Mouse (Mus musculus) neural tube, embryonic 13.5 days (tissue): ENCODE data around the gene Btg4. TPM values are rescaled to one million over a fixed set of nuclear protein-coding genes. Genes with fewer than 3 reads are reported as not detected.

ENCODE experiments used
- ATAC-seq: fragments of 200-750 bp; cut with Nextera tagmentation; 2 replicates; pipeline ENCODE4 v1.8.0; 2017; ENCODE audit warnings: low read depth, mild to moderate bottlenecking, moderate TSS enrichment, moderate library complexity
- H3K27ac ChIP-seq: fragments of 300-500 bp; sonication (generic); replicated peaks from 2 replicates; pipeline ENCODE4 v1.5.1; 2015; ENCODE audit warnings: moderate library complexity, mild to moderate bottlenecking, inconsistent platforms
- H3K27me3 ChIP-seq: fragments of 300-500 bp; sonication (generic); 2 replicates; pipeline ENCODE4 v1.6.1; 2015; ENCODE audit warnings: mild to moderate bottlenecking, inconsistent platforms
- H3K36me3 ChIP-seq: fragments of 300-500 bp; sonication (generic); 2 replicates; pipeline ENCODE4 v1.6.1; 2015; ENCODE audit warnings: mild to moderate bottlenecking, inconsistent platforms
- H3K4me1 ChIP-seq: fragments of 300-500 bp; sonication (generic); replicated peaks from 2 replicates; pipeline ENCODE4 v1.6.1; 2015; ENCODE audit warnings: inconsistent platforms
- H3K4me2 ChIP-seq: fragments of 300-500 bp; sonication (generic); 2 replicates; pipeline ENCODE4 v1.6.1; 2015; ENCODE audit warnings: inconsistent platforms, mild to moderate bottlenecking, moderate library complexity
- H3K4me3 ChIP-seq: fragments of 300-500 bp; sonication (generic); 2 replicates; pipeline ENCODE4 v1.5.1; 2015; ENCODE audit warnings: mild to moderate bottlenecking, inconsistent platforms
- H3K9ac ChIP-seq: fragments of 300-500 bp; sonication (generic); 2 replicates; pipeline ENCODE4 v1.6.1; 2015; ENCODE audit warnings: moderate library complexity, mild to moderate bottlenecking, inconsistent platforms
- H3K9me3 ChIP-seq: fragments of 300-500 bp; sonication (generic); 2 replicates; pipeline ENCODE4 v1.6.1; 2016; ENCODE audit warnings: inconsistent platforms
- WGBS: fragments of 180-500 bp; shearing (Covaris S2); methylation state at CpG from one replicate; pipeline ENCODE4 v1.1.7; 2015; 5-methylcytosine and 5-hydroxymethylcytosine counted together
- polyA plus RNA-seq: library from polyadenylated mRNA; unstranded; fragments of >200 nt; fragmentation: Nextera tagmentation; extraction: Ambion mirVana; gene quantifications from 2 replicates; pipeline ENCODE4 v1.2.1, GENCODE M21; 2015

Gene Btg4
- polyA plus RNA-seq, 1 experiment from 2014 or later, result not detected

DNA sequence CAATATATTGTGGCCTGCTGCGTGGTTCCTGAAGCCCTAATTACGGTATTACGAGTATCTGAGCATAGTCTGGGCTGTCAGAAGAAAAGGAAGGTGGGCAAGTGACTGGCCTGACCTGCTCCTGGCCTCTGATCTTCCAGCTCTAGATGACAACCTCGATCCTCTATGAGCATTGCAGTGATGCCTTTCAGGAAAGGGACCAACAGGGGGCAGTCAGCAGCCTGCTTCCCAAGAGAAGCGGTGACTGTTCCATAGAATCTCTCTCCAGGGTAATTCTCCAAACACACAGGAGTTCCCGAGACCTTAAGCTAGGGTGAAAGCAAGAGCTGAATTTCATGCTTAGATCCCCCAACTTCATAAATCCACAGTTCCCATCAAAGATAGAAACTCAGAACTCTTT lies 83.5 kb downstream of the Btg4 start:
- Histone ChIP-seq H3K27me3 (no peaks in the 10 kb centered on the region), H3K4me2 (no peak overlapping the region), H3K27ac (no peak overlapping the region), H3K4me3 (no peak overlapping the region), H3K4me1 (peaks cover 8% of the 10 kb centered on the region), H3K36me3 (no peaks in the 10 kb centered on the region), H3K9ac (no peak overlapping the region), H3K9me3 (no peaks in the 10 kb centered on the region)
- ATAC-seq, result no peak
- 71% methylated on average over 6 of the region's 6 CpGs for WGBS

- WGBS, result 78% methylated on average over 4 of the region's 4 CpGs
- ATAC-seq, result no peak
Observed at GRCm38 (mm10) chr9:51146496-51146895, 85.8 kb downstream of the Btg4 start.

GRCm38 (mm10) chr9:51147294-51147693 lies 86.6 kb downstream of the Btg4 start:
- Histone ChIP-seq H3K4me1 (peaks cover 13% of the 10 kb centered on the region), H3K27me3 (peaks cover 4% of the 10 kb centered on the region; the same call in 1 of the 2 replicates), H3K4me2 (no peak overlapping the region), H3K27ac (no peak overlapping the region), H3K36me3 (no peaks in the 10 kb centered on the region), H3K9me3 (no peaks in the 10 kb centered on the region), H3K4me3 (no peak overlapping the region), H3K9ac (no peak overlapping the region)
- 83% methylated on average over 5 of the region's 5 CpGs for WGBS
- no peak for ATAC-seq

More at GRCm38 (mm10) chr9:51146496-51146895, 85.8 kb downstream of the Btg4 start:
- H3K27me3 ChIP-seq, result no peaks in the 10 kb centered on the region
- H3K4me1 ChIP-seq, result peaks cover 8% of the 10 kb centered on the region
- no peak overlapping the region for H3K9ac ChIP-seq
- H3K27ac ChIP-seq, result 0 out of 2 replicates have a peak overlapping the region, but pooled peaks have one; percentile 23
- no peaks in the 10 kb centered on the region for H3K36me3 ChIP-seq
- H3K9me3 ChIP-seq, result no peaks in the 10 kb centered on the region
- no peak overlapping the region for H3K4me3 ChIP-seq
- no peak overlapping the region for H3K4me2 ChIP-seq

DNA sequence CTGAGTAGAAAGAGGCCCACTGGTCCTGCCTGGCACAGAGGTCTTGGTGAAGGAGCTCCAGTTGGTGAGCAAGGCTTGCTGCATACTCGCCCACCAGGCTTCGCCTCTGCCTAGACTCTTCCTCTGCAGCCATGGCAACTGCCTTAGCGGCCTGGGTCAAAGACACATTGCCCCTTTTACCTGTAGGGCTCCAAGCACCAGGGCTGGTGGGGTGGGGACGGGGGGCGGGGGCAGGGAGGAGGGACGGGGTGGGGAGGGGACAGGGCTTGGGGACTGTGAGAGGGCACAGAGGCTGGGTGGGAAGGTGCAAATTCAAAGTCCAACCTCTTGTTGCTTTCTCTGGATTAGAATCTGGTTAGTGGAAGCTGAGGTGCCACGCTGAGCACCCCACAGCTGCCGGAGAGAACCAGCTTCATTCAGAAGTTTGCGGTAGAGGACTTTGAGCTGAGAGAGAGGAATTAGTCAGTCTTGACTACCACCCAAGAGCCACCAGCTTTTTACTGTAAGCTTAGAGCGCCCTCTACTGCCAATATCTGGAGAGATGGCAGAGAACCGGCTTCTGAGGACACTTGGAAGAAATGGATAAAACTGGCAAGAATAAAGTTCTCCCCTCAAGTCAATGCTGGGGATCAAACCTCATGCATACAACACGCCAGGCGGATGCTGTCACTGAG lies 91.5 kb downstream of the Btg4 start:
- peak; percentile 56 for ATAC-seq
- Histone ChIP-seq H3K27ac (no peak overlapping the region), H3K9me3 (no peaks in the 10 kb centered on the region), H3K4me3 (no peak overlapping the region), H3K27me3 (peaks cover 7% of the 10 kb centered on the region; the same call in 1 of the 2 replicates), H3K4me1 (0 out of 2 replicates have a peak, but pooled peaks cover 5% of the 10 kb centered on the region), H3K9ac (no peak overlapping the region), H3K36me3 (no peaks in the 10 kb centered on the region), H3K4me2 (no peak overlapping the region)
- 18% methylated on average over 13 of the region's 13 CpGs for WGBS

DNA sequence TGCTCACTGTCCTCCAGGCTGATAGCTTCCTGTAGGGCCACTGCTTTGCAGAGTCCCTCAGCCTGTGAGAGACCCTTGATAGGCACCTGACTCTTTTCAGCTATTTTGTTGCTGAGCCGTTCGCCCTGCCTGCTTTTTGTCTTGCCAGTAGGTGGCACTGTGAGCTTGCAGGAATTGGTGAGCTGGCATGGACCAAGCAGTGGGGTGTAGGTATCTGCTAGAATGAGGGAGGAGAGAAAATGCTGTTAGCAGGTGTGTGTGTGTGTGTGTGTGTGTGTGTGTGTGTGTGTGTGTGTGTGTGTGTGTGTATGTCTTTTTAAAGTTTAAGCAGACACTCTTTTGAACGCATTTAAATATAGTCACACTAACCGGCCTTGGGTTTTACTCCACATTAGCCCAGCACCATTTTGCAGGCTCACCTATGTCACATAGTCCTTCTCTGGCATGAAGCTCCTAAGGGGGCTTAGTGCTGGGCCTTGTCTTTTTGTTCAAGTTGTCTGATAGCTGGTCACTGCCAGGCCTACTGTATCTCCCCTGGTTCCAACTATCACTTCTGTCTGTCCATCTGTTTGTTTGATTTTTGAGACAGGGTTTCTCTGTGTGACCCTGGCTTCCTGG lies 101.2 kb downstream of the Btg4 start:
- no peak overlapping the region for H3K4me3 ChIP-seq
- no peaks in the 10 kb centered on the region for H3K36me3 ChIP-seq
- ATAC-seq, result peak; percentile 79
- peaks cover 13% of the 10 kb centered on the region for H3K27me3 ChIP-seq
- H3K9me3 ChIP-seq, result no peaks in the 10 kb centered on the region
- no peaks in the 10 kb centered on the region for H3K4me1 ChIP-seq
- H3K4me2 ChIP-seq, result no peak overlapping the region
- 36% methylated on average over 4 of the region's 4 CpGs for WGBS
- H3K27ac ChIP-seq, result no peak overlapping the region
- no peak overlapping the region for H3K9ac ChIP-seq

DNA sequence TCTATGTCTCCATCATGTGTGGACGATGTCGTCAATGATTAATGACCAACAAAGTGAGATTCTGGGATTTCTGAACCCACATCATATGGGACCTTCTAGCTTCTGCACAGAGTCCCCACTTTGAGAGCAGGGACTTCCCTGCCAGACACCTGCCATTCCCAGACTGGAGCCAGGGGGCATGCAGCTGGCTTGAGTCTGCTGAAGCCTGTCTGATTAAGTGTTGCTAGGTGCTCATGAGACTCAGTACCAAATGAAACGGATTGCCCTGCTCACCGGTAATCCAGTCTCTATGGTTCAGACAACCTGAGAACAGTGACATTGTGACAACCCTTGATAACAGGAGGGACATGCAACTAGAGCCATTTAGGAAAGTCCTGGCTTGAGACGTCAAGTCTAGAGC lies 103.3 kb downstream of the Btg4 start:
- H3K4me3 ChIP-seq, result no peak overlapping the region
- peaks cover 13% of the 10 kb centered on the region for H3K27me3 ChIP-seq
- no peaks in the 10 kb centered on the region for H3K9me3 ChIP-seq
- no peaks in the 10 kb centered on the region for H3K4me1 ChIP-seq
- ATAC-seq, result no peak
- no peak overlapping the region for H3K9ac ChIP-seq
- no peak overlapping the region for H3K4me2 ChIP-seq
- WGBS, result 87% methylated on average over 5 of the region's 5 CpGs
- no peaks in the 10 kb centered on the region for H3K36me3 ChIP-seq
- H3K27ac ChIP-seq, result no peak overlapping the region

- no peaks in the 10 kb centered on the region for H3K36me3 ChIP-seq
- H3K9me3 ChIP-seq, result no peaks in the 10 kb centered on the region
- H3K9ac ChIP-seq, result no peak within 1 kb of the TSS
- peaks cover 5% of the 10 kb centered on the region; the same call in 1 of the 2 replicates for H3K27me3 ChIP-seq
- WGBS, result 54% methylated on average over 6 of the region's 6 CpGs
- H3K4me3 ChIP-seq, result no peak within 1 kb of the TSS
- no peak for ATAC-seq
- H3K4me2 ChIP-seq, result no peak within 1 kb of the TSS
- no peak within 1 kb of the TSS for H3K27ac ChIP-seq
- H3K4me1 ChIP-seq, result no peaks in the 10 kb centered on the region
Observed at GRCm38 (mm10) chr9:51165312-51166180, 104.8 kb downstream of the Btg4 start, which contains the start of gene Gm32742. Gene Gm32742 (minus strand): TSS chr9:51165517.

GRCm38 (mm10) chr9:51167954-51168353 lies 107.3 kb downstream of the Btg4 start:
- ATAC-seq, result no peak
- no peak overlapping the region for H3K9ac ChIP-seq

GRCm38 (mm10) chr9:51168698-51169097 lies 108.0 kb downstream of the Btg4 start:
- Histone ChIP-seq H3K4me3 (no peak overlapping the region), H3K9ac (no peak overlapping the region), H3K36me3 (no peaks in the 10 kb centered on the region), H3K4me2 (no peak overlapping the region), H3K4me1 (no peaks in the 10 kb centered on the region), H3K9me3 (no peaks in the 10 kb centered on the region), H3K27ac (no peak overlapping the region), H3K27me3 (no peaks in the 10 kb centered on the region)
- WGBS, result 84% methylated on average over 5 of the region's 5 CpGs
- no peak for ATAC-seq

More at GRCm38 (mm10) chr9:51167954-51168353, 107.3 kb downstream of the Btg4 start:
- 66% methylated on average over 11 of the region's 11 CpGs for WGBS
- H3K36me3 ChIP-seq, result no peaks in the 10 kb centered on the region
- H3K9me3 ChIP-seq, result no peaks in the 10 kb centered on the region
- H3K4me2 ChIP-seq, result no peak overlapping the region
- no peaks in the 10 kb centered on the region for H3K27me3 ChIP-seq
- no peak overlapping the region for H3K27ac ChIP-seq
- H3K4me3 ChIP-seq, result no peak overlapping the region
- H3K4me1 ChIP-seq, result no peaks in the 10 kb centered on the region

DNA sequence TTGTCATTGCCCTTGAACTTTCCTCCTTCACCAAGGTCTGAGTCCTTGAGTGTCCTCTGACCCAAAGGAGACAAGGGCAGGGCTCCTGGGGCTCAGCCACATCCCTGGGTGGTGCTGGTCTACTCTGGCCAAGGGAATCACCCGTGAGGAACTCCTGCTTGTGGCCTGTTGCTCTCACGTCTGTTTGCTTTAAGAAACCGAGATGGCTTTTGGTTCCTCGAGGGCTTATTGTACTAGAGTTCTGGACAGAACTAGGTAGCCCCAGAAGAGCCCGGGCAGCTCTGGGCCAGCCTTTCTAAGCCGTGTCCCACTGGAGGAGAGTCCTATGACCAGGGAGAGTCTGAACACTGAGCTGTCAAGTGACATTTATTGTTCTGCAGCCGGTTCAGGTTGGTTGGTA lies 108.4 kb downstream of the Btg4 start:
- ATAC-seq, result no peak
- 87% methylated on average over 7 of the region's 7 CpGs for WGBS

More for the DNA sequence above, 108.4 kb downstream of the Btg4 start:
- Histone ChIP-seq H3K9ac (no peak overlapping the region), H3K4me1 (no peaks in the 10 kb centered on the region), H3K27me3 (no peaks in the 10 kb centered on the region), H3K4me3 (no peak overlapping the region), H3K4me2 (no peak overlapping the region), H3K9me3 (no peaks in the 10 kb centered on the region), H3K36me3 (no peaks in the 10 kb centered on the region), H3K27ac (no peak overlapping the region)
